7 mouse cellular contexts compared by ENCODE assay signal in genomic region chrX:105080096-105080495, GRCm38 (mm10). TPM values are rescaled to one million over a fixed set of nuclear protein-coding genes. Genes with fewer than 3 reads are reported as not detected.
A peak's percentile ranks its signal among the peaks of the same experiment; 100 is the strongest.
DNase-seq lines count a peak whose midpoint lies in the region; ATAC-seq lines count a peak whose summit lies in the region.

No protein-coding gene starts in this region.

- DNase-seq in neural tube, embryonic 11.5 days (ENCODE audit: low spot score) = no peak
- no peak for DNase-seq in neural tube, embryonic 10.5 days (ENCODE audit: extremely low spot score, low spot score)
- no peak for DNase-seq in forebrain, embryonic 11.5 days (ENCODE audit: low spot score)
- no peak for DNase-seq in layer of hippocampus, postnatal 10 days (ENCODE audit: low spot score in 2 of 2)
- DNase-seq in left cerebral cortex, postnatal 4 days = no peak

- no peaks in the 10 kb centered on the region for H3K36me3 ChIP-seq in neural tube, embryonic 11.5 days (ENCODE audit: control insufficient read depth, insufficient read depth, low read length)
- no peaks in the 10 kb centered on the region for H3K36me3 ChIP-seq in forebrain, embryonic 11.5 days (ENCODE audit: control insufficient read depth, insufficient read depth, low read length)
- peaks cover 30% of the 10 kb centered on the region for H3K36me3 ChIP-seq in liver, embryonic 12.5 days
- peaks cover 4% of the 10 kb centered on the region; the same call in 1 of the 2 replicates for H3K36me3 ChIP-seq in stomach, embryonic 16.5 days (ENCODE audit: control insufficient read depth, insufficient read depth, low read length)

- H3K27me3 ChIP-seq in neural tube, embryonic 11.5 days (ENCODE audit: control insufficient read depth, insufficient read depth, low read length) = no peaks in the 10 kb centered on the region
- H3K27me3 ChIP-seq in forebrain, embryonic 11.5 days (ENCODE audit: control insufficient read depth, insufficient read depth, low read length) = peaks cover under 1% of the 10 kb centered on the region; the same call in 1 of the 2 replicates
- no peaks in the 10 kb centered on the region for H3K27me3 ChIP-seq in liver, embryonic 12.5 days (replicated peaks)
- H3K27me3 ChIP-seq in stomach, embryonic 16.5 days (ENCODE audit: control insufficient read depth, insufficient read depth, low read length) = no peaks in the 10 kb centered on the region

- WGBS in neural tube, embryonic 11.5 days = 10% methylated on average over 8 of the region's 8 CpGs
- 11% methylated on average over 8 of the region's 8 CpGs for WGBS in forebrain, embryonic 11.5 days
- WGBS in liver, embryonic 12.5 days (ENCODE audit: insufficient replicate concordance) = 5% methylated on average over 8 of the region's 8 CpGs
- WGBS in stomach, embryonic 16.5 days = 4% methylated on average over 8 of the region's 8 CpGs

- peak overlapping the region; percentile 36 for H3K9ac ChIP-seq in neural tube, embryonic 11.5 days (ENCODE audit: low read length)
- H3K9ac ChIP-seq in forebrain, embryonic 11.5 days (ENCODE audit: low read length) = peak overlapping the region; percentile 57
- peak overlapping the region; percentile 69 for H3K9ac ChIP-seq in liver, embryonic 12.5 days
- H3K9ac ChIP-seq in stomach, embryonic 16.5 days (ENCODE audit: low read length) = peak overlapping the region; percentile 72

- no peaks in the 10 kb centered on the region for H3K9me3 ChIP-seq in neural tube, embryonic 11.5 days (ENCODE audit: control insufficient read depth, low read length)
- no peaks in the 10 kb centered on the region for H3K9me3 ChIP-seq in forebrain, embryonic 11.5 days (ENCODE audit: control insufficient read depth, low read length)
- H3K9me3 ChIP-seq in liver, embryonic 12.5 days (replicated peaks) = no peaks in the 10 kb centered on the region
- no peaks in the 10 kb centered on the region for H3K9me3 ChIP-seq in stomach, embryonic 16.5 days (replicated peaks; ENCODE audit: control insufficient read depth, low read length)

- peak overlapping the region; percentile 62 for H3K4me2 ChIP-seq in neural tube, embryonic 11.5 days (ENCODE audit: low read depth)
- H3K4me2 ChIP-seq in forebrain, embryonic 11.5 days (ENCODE audit: low read depth, low read length, severe bottlenecking) = peak overlapping the region; percentile 60
- H3K4me2 ChIP-seq in liver, embryonic 12.5 days = peak overlapping the region; percentile 74
- peak overlapping the region; percentile 73 for H3K4me2 ChIP-seq in stomach, embryonic 16.5 days (ENCODE audit: low read depth, low read length)

- H3K4me1 ChIP-seq in neural tube, embryonic 11.5 days (ENCODE audit: control insufficient read depth, insufficient read depth, low read length) = no peaks in the 10 kb centered on the region
- H3K4me1 ChIP-seq in forebrain, embryonic 11.5 days (replicated peaks; ENCODE audit: control insufficient read depth, insufficient read depth, low read length) = no peaks in the 10 kb centered on the region
- no peaks in the 10 kb centered on the region for H3K4me1 ChIP-seq in liver, embryonic 12.5 days
- H3K4me1 ChIP-seq in stomach, embryonic 16.5 days (ENCODE audit: control insufficient read depth, insufficient read depth, low read length) = 0 out of 2 replicates have a peak, but pooled peaks cover 5% of the 10 kb centered on the region

- H3K4me3 ChIP-seq in neural tube, embryonic 11.5 days (ENCODE audit: low read depth, low read length) = peak overlapping the region; percentile 46
- H3K4me3 ChIP-seq in forebrain, embryonic 11.5 days (ENCODE audit: low read depth, low read length) = peak overlapping the region; percentile 49
- H3K4me3 ChIP-seq in liver, embryonic 12.5 days = peak overlapping the region; percentile 66
- peak overlapping the region; percentile 61 for H3K4me3 ChIP-seq in stomach, embryonic 16.5 days (replicated peaks; ENCODE audit: low read length)

- no peak for ATAC-seq in neural tube, embryonic 11.5 days (ENCODE audit: insufficient read depth, low FRiP score, low TSS enrichment)
- ATAC-seq in forebrain, embryonic 11.5 days (replicated peaks; ENCODE audit: low FRiP score) = no peak
- peak; percentile 24; the same call in 1 of the 2 replicates for ATAC-seq in liver, embryonic 12.5 days
- no peak for ATAC-seq in stomach, embryonic 16.5 days (ENCODE audit: insufficient read depth, low FRiP score)

- intact Hi-C loops in left cerebral cortex, postnatal 4 days (cut with DNase I) = no loop called here

- H3K27ac ChIP-seq in neural tube, embryonic 11.5 days (ENCODE audit: low read depth, low read length) = no peak overlapping the region
- no peak overlapping the region for H3K27ac ChIP-seq in forebrain, embryonic 11.5 days (ENCODE audit: low read depth, low read length)
- H3K27ac ChIP-seq in liver, embryonic 12.5 days = peak overlapping the region; percentile 68
- no peak overlapping the region for H3K27ac ChIP-seq in stomach, embryonic 16.5 days (ENCODE audit: low read length)

RNA-seq across cellular contexts. Expression of gene Pbdc1, which starts 0.5 kb away (rescaled TPM):
- 61.5 and 64.3 TPM in 2 replicates for polyA plus RNA-seq in neural tube, embryonic 11.5 days (2014; fragmentation: Nextera tagmentation; extraction: Ambion mirVana)
- 68.2 and 73.3 TPM in 2 replicates for polyA plus RNA-seq in forebrain, embryonic 11.5 days (2014; fragmentation: Nextera tagmentation; extraction: Ambion mirVana)
- 51.5 and 54.0 TPM in 2 replicates for polyA plus RNA-seq in liver, embryonic 12.5 days (2016; fragmentation: Nextera tagmentation; extraction: Ambion mirVana)
- 55.6 and 57.4 TPM in 2 replicates for polyA plus RNA-seq in stomach, embryonic 16.5 days (2015; fragmentation: Nextera tagmentation; extraction: Ambion mirVana)
- total RNA-seq in layer of hippocampus, postnatal 10 days (2021) = 10 to 100 TPM; 18.1 to 19.7 TPM
- 10 to 100 TPM; 15.5 to 19.2 TPM for total RNA-seq in left cerebral cortex, postnatal 4 days (2021)

RNA-seq across cellular contexts. Expression of gene Magee1, which starts 40.1 kb away (rescaled TPM):
- 37.6 and 42.2 TPM in 2 replicates for polyA plus RNA-seq in neural tube, embryonic 11.5 days (2014; fragmentation: Nextera tagmentation; extraction: Ambion mirVana)
- 39.0 and 39.6 TPM in 2 replicates for polyA plus RNA-seq in forebrain, embryonic 11.5 days (2014; fragmentation: Nextera tagmentation; extraction: Ambion mirVana)
- 3.1 and 3.2 TPM in 2 replicates for polyA plus RNA-seq in liver, embryonic 12.5 days (2016; fragmentation: Nextera tagmentation; extraction: Ambion mirVana)
- 24.1 and 27.0 TPM in 2 replicates for polyA plus RNA-seq in stomach, embryonic 16.5 days (2015; fragmentation: Nextera tagmentation; extraction: Ambion mirVana)
- total RNA-seq in layer of hippocampus, postnatal 10 days (2021) = 100 to 1,000 TPM; 157 to 165 TPM
- total RNA-seq in left cerebral cortex, postnatal 4 days (2021) = 100 to 1,000 TPM; 144 to 164 TPM
